Mouse (Mus musculus): ENCODE measurements around the gene Zfp704. TPM values are rescaled to one million over a fixed set of nuclear protein-coding genes. Genes with fewer than 3 reads are reported as not detected.

The Zfp704 gene
- polyA plus RNA-seq, 1 experiment from 2014 or later, result 11.4 TPM

GRCm38 (mm10) chr3:9530097-9530780, 79.6 kb downstream of the Zfp704 start:
- no peak overlapping the region for H3K27ac ChIP-seq (ENCODE audit: low read length)
- 85% methylated on average over 9 of the region's 9 CpGs for WGBS
- ATAC-seq (ENCODE audit: low FRiP score, low TSS enrichment), result no peak
- H3K9ac ChIP-seq (replicated peaks; ENCODE audit: low read length), result no peak overlapping the region
- no peaks in the 10 kb centered on the region for H3K27me3 ChIP-seq (ENCODE audit: insufficient read depth, low read length)
- 0 out of 2 replicates have a peak, but pooled peaks cover 3% of the 10 kb centered on the region for H3K36me3 ChIP-seq (ENCODE audit: insufficient read depth, low read length)
- peaks cover 9% of the 10 kb centered on the region; the same call in 1 of the 2 replicates for H3K4me1 ChIP-seq (ENCODE audit: insufficient read depth, low read length)
- no peaks in the 10 kb centered on the region for H3K9me3 ChIP-seq (ENCODE audit: low read length)
- H3K4me2 ChIP-seq (replicated peaks; ENCODE audit: low read depth, low read length), result no peak overlapping the region
- H3K4me3 ChIP-seq (ENCODE audit: low read length), result no peak overlapping the region

- peaks cover 51% of the 10 kb centered on the region for H3K4me1 ChIP-seq (ENCODE audit: insufficient read depth, low read length)
- no peak for ATAC-seq (ENCODE audit: low FRiP score, low TSS enrichment)
- H3K9ac ChIP-seq (replicated peaks; ENCODE audit: low read length), result no peak overlapping the region
- 75% methylated on average over 5 of the region's 5 CpGs for WGBS
- no peaks in the 10 kb centered on the region for H3K27me3 ChIP-seq (ENCODE audit: insufficient read depth, low read length)
- no peaks in the 10 kb centered on the region for H3K9me3 ChIP-seq (ENCODE audit: low read length)
- H3K27ac ChIP-seq (ENCODE audit: low read length), result no peak overlapping the region
- H3K4me3 ChIP-seq (ENCODE audit: low read length), result no peak overlapping the region
- no peaks in the 10 kb centered on the region for H3K36me3 ChIP-seq (ENCODE audit: insufficient read depth, low read length)
- no peak overlapping the region for H3K4me2 ChIP-seq (replicated peaks; ENCODE audit: low read depth, low read length)
Measured at GRCm38 (mm10) chr3:9524429-9524828, 85.5 kb downstream of the Zfp704 start.

- ATAC-seq (ENCODE audit: low FRiP score, low TSS enrichment), result no peak
- no peaks in the 10 kb centered on the region for H3K27me3 ChIP-seq (ENCODE audit: insufficient read depth, low read length)
- 46% methylated on average over 18 of the region's 18 CpGs for WGBS
Measured at GRCm38 (mm10) chr3:9523081-9523932, 86.6 kb downstream of the Zfp704 start.

GRCm38 (mm10) chr3:9522009-9522408, 87.9 kb downstream of the Zfp704 start:
- Histone ChIP-seq H3K4me2 (replicated peaks; ENCODE audit: low read depth, low read length) (no peak overlapping the region), H3K9me3 (ENCODE audit: low read length) (no peaks in the 10 kb centered on the region), H3K27me3 (ENCODE audit: insufficient read depth, low read length) (no peaks in the 10 kb centered on the region), H3K36me3 (ENCODE audit: insufficient read depth, low read length) (no peaks in the 10 kb centered on the region), H3K9ac (replicated peaks; ENCODE audit: low read length) (no peak overlapping the region), H3K4me3 (ENCODE audit: low read length) (no peak overlapping the region), H3K27ac (ENCODE audit: low read length) (no peak overlapping the region), H3K4me1 (ENCODE audit: insufficient read depth, low read length) (peaks cover 63% of the 10 kb centered on the region)
- 43% methylated on average over 6 of the region's 6 CpGs for WGBS
- ATAC-seq (ENCODE audit: low FRiP score, low TSS enrichment), result peak; percentile 52

More at GRCm38 (mm10) chr3:9523081-9523932, 86.6 kb downstream of the Zfp704 start:
- Histone ChIP-seq H3K4me2 (replicated peaks; ENCODE audit: low read depth, low read length) (no peak overlapping the region), H3K9ac (replicated peaks; ENCODE audit: low read length) (no peak overlapping the region), H3K4me1 (ENCODE audit: insufficient read depth, low read length) (peaks cover 58% of the 10 kb centered on the region), H3K9me3 (ENCODE audit: low read length) (no peaks in the 10 kb centered on the region), H3K4me3 (ENCODE audit: low read length) (no peak overlapping the region), H3K36me3 (ENCODE audit: insufficient read depth, low read length) (no peaks in the 10 kb centered on the region), H3K27ac (ENCODE audit: low read length) (peak overlapping the region; percentile 7; the same call in 1 of the 2 replicates)

GRCm38 (mm10) chr3:9520728-9521054, 89.2 kb downstream of the Zfp704 start:
- Histone ChIP-seq H3K36me3 (ENCODE audit: insufficient read depth, low read length) (no peaks in the 10 kb centered on the region), H3K9me3 (ENCODE audit: low read length) (no peaks in the 10 kb centered on the region), H3K27ac (ENCODE audit: low read length) (peak overlapping the region; percentile 88), H3K4me1 (ENCODE audit: insufficient read depth, low read length) (peaks cover 54% of the 10 kb centered on the region), H3K4me2 (replicated peaks; ENCODE audit: low read depth, low read length) (peak overlapping the region; percentile 31), H3K27me3 (ENCODE audit: insufficient read depth, low read length) (no peaks in the 10 kb centered on the region), H3K9ac (replicated peaks; ENCODE audit: low read length) (no peak overlapping the region; the same call in 1 of the 2 replicates), H3K4me3 (ENCODE audit: low read length) (no peak overlapping the region)
- 39% methylated on average over 7 of the region's 7 CpGs for WGBS
- no peak for ATAC-seq (ENCODE audit: low FRiP score, low TSS enrichment)

- H3K4me3 ChIP-seq (ENCODE audit: low read length), result no peak overlapping the region
- H3K9ac ChIP-seq (replicated peaks; ENCODE audit: low read length), result no peak overlapping the region
Measured at GRCm38 (mm10) chr3:9520051-9520727, 89.7 kb downstream of the Zfp704 start.

GRCm38 (mm10) chr3:9519491-9519890, 90.4 kb downstream of the Zfp704 start:
- no peaks in the 10 kb centered on the region for H3K9me3 ChIP-seq (ENCODE audit: low read length)
- no peak overlapping the region for H3K4me3 ChIP-seq (ENCODE audit: low read length)
- WGBS, result 46% methylated on average over 4 of the region's 4 CpGs
- H3K9ac ChIP-seq (replicated peaks; ENCODE audit: low read length), result no peak overlapping the region
- no peak for ATAC-seq (ENCODE audit: low FRiP score, low TSS enrichment)
- no peaks in the 10 kb centered on the region for H3K27me3 ChIP-seq (ENCODE audit: insufficient read depth, low read length)
- H3K4me1 ChIP-seq (ENCODE audit: insufficient read depth, low read length), result peaks cover 54% of the 10 kb centered on the region
- H3K36me3 ChIP-seq (ENCODE audit: insufficient read depth, low read length), result no peaks in the 10 kb centered on the region
- peak overlapping the region; percentile 88; the same call in 1 of the 2 replicates for H3K27ac ChIP-seq (ENCODE audit: low read length)
- no peak overlapping the region for H3K4me2 ChIP-seq (replicated peaks; ENCODE audit: low read depth, low read length)

More at GRCm38 (mm10) chr3:9520051-9520727, 89.7 kb downstream of the Zfp704 start:
- Histone ChIP-seq H3K9me3 (ENCODE audit: low read length) (no peaks in the 10 kb centered on the region), H3K36me3 (ENCODE audit: insufficient read depth, low read length) (no peaks in the 10 kb centered on the region), H3K27ac (ENCODE audit: low read length) (peak overlapping the region; percentile 88), H3K4me2 (replicated peaks; ENCODE audit: low read depth, low read length) (peak overlapping the region; percentile 31), H3K27me3 (ENCODE audit: insufficient read depth, low read length) (no peaks in the 10 kb centered on the region), H3K4me1 (ENCODE audit: insufficient read depth, low read length) (peaks cover 54% of the 10 kb centered on the region)
- WGBS, result 12% methylated on average over 17 of the region's 17 CpGs
- peak; percentile 87 for ATAC-seq (ENCODE audit: low FRiP score, low TSS enrichment)

- Histone ChIP-seq H3K4me2 (replicated peaks; ENCODE audit: low read depth, low read length) (no peak overlapping the region), H3K27me3 (ENCODE audit: insufficient read depth, low read length) (no peaks in the 10 kb centered on the region), H3K36me3 (ENCODE audit: insufficient read depth, low read length) (no peaks in the 10 kb centered on the region), H3K9me3 (ENCODE audit: low read length) (no peaks in the 10 kb centered on the region), H3K9ac (replicated peaks; ENCODE audit: low read length) (no peak overlapping the region), H3K4me3 (ENCODE audit: low read length) (no peak overlapping the region), H3K27ac (ENCODE audit: low read length) (peak overlapping the region; percentile 65; the same call in 1 of the 2 replicates), H3K4me1 (ENCODE audit: insufficient read depth, low read length) (peaks cover 54% of the 10 kb centered on the region)
- 93% methylated on average over 7 of the region's 7 CpGs for WGBS
- ATAC-seq (ENCODE audit: low FRiP score, low TSS enrichment), result no peak
Measured at GRCm38 (mm10) chr3:9518936-9519335, 90.9 kb downstream of the Zfp704 start.

GRCm38 (mm10) chr3:9516119-9516855, 93.6 kb downstream of the Zfp704 start:
- 74% methylated on average over 7 of the region's 8 CpGs for WGBS
- no peak overlapping the region for H3K4me3 ChIP-seq (ENCODE audit: low read length)
- peaks cover 35% of the 10 kb centered on the region for H3K4me1 ChIP-seq (ENCODE audit: insufficient read depth, low read length)
- no peak overlapping the region for H3K9ac ChIP-seq (replicated peaks; ENCODE audit: low read length)
- no peak for ATAC-seq (ENCODE audit: low FRiP score, low TSS enrichment)
- no peak overlapping the region for H3K27ac ChIP-seq (ENCODE audit: low read length)
- no peaks in the 10 kb centered on the region for H3K36me3 ChIP-seq (ENCODE audit: insufficient read depth, low read length)
- no peak overlapping the region for H3K4me2 ChIP-seq (replicated peaks; ENCODE audit: low read depth, low read length)
- H3K9me3 ChIP-seq (ENCODE audit: low read length), result no peaks in the 10 kb centered on the region
- H3K27me3 ChIP-seq (ENCODE audit: insufficient read depth, low read length), result no peaks in the 10 kb centered on the region

All from kidney, embryonic 16.5 days (tissue).